Mouse (Mus musculus): ENCODE data around the gene Itprip.

The Itprip gene

GRCm38 (mm10) chr19:47885191-47885743, 33.8 kb downstream of the Itprip start:
- no peak for DNase-seq (ENCODE audit: low spot score)

DNA sequence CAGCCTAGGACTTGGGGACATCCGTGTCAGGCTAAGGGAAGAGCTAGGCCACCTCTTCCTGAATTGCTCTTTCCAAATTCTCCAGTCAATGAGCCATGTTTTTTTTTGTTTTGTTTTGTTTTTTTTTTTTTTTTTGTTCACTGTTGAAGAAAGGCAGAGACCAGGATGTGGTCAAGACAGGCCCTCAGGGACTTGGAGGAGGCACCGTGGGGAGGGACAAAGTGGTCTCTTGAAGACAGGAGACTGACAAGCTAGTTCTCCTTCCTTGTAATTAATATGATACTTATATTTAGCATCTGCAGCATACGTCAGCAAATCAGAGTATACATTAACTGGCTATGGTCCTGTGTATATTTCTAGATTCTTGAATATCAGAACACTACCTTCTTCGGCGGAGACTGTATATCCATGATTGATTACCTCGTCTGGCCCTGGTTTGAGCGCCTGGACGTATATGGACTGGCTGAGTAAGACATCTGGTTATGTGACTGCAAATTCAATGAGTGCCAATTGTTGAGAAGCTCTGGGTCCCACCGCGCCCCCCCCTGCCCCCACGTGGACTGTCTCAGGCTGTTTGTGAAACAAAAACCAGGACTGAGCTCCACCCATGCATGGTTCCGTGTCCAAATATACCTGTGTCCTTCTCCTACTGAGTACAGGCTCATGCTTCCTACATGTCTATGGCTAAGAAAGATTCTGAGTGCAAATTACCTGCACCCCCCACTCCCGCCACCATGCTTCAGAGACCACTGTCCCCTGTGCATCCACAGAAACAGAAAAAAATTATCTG, 34.6 kb downstream of the Itprip start:
- DNase-seq (ENCODE audit: low spot score): no peak

DNA sequence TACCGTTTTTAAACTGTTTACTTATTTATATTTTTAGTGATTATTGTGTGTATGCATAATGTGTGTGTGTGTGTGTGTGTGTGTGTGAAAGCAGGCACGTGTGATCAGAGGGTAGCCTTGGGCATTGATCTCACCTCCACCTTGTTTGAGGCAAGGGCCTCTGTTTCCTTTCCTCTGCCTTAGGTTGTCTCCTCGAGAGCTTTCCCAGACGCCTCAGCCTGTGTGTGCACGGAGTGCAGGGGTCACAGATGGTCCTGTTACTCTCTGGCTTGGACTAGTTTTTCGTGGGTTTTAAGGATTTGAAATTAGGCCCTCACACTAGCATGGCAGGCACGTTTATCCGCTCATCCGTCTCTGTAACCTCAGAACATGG, 36.2 kb downstream of the Itprip start:
- DNase-seq (ENCODE audit: low spot score): no peak

DNA sequence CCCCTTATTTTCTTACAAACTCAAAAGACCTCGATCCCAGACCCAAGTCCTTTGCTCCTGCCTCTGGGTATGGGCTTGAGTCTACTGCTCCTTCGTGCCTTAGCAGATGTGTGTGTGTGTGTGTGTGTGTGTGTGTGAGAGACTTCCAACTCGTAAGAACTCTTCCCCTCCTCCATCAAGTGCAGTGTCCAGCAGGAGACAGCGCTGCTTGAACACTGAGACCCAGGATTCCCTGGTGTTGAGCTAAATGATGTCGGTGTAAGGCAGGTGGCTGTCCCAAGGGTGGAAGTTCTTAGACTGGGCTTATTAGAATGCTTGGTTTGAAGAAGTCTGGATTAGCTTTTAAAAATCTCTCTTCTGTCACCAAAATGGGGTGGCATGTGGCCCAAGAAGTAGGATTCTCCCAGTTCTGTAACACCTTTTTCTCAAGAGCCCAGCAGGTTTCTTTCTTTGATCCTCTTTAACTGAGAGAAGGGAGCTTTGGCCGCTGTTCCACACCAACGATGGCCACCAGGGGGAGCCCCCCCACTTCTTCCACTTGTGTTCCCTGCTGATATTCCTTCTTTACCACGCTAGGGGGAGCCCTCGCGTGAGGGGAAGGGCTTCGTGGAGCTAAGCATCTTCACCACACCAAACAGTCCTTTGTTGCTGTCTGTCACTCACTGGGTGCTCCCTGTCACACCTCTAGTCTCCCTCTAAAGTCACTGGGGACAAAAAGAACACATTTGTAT, 36.8 kb downstream of the Itprip start:
- peak; percentile 69 for DNase-seq (ENCODE audit: low spot score)

GRCm38 (mm10) chr19:47881538-47881937, 37.6 kb downstream of the Itprip start:
- no peak for DNase-seq (ENCODE audit: low spot score)

- DNase-seq (ENCODE audit: low spot score): no peak
These were observed 42.8 kb downstream of the Itprip start for GRCm38 (mm10) chr19:47876252-47876651.

DNA sequence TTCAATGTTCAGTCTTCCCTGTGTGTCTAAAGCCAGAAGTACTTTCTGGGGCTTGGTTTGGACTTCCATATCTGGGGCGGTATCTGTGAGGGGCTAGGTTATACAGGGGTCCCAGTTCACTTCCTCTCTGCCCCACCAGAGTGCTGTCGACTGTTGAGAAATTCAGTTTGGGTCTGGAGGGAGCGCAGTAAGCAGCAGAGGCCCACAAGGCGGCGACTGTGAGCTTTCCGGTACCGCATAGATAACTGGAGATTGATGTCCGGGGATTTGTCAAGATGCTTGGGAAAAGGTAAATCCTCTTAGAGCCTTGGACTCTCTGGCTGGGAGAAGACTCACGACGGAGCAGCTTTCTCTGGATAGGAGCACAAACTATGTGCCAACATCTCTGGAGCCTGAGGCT, 47.6 kb downstream of the Itprip start:
- DNase-seq (ENCODE audit: low spot score): no peak

DNA sequence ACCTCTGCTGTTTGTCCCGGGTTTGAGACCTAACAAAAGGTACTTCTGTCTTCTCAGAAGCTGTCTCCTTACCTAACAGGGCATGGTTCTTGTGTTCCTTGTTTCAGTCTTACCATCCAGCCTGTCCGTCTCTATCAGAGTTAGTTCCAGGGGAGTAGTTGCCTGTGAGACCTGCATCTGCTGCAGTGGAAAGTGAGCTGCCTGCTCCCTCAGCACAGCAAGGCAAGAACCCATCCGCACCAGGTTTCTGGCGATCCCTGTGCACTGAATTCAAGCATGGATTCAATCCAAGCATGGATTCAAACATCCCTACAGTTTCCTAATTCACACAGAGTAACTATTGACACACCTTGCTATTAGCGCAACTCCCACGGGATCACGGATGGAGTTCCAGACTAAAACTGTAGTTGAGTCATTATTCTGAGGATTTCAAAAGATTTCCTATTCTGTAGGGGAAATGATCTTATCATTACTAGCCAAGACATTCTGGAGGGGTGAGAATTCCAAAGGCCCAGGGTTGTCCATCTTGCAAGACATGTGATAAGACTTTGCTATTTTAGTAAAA, 48.9 kb downstream of the Itprip start:
- DNase-seq (ENCODE audit: low spot score): no peak

- DNase-seq (ENCODE audit: low spot score): no peak
These were observed 49.6 kb downstream of the Itprip start for GRCm38 (mm10) chr19:47869516-47869915.

- DNase-seq (ENCODE audit: low spot score): no peak
These were observed 50.1 kb downstream of the Itprip start for GRCm38 (mm10) chr19:47868951-47869350.

DNA sequence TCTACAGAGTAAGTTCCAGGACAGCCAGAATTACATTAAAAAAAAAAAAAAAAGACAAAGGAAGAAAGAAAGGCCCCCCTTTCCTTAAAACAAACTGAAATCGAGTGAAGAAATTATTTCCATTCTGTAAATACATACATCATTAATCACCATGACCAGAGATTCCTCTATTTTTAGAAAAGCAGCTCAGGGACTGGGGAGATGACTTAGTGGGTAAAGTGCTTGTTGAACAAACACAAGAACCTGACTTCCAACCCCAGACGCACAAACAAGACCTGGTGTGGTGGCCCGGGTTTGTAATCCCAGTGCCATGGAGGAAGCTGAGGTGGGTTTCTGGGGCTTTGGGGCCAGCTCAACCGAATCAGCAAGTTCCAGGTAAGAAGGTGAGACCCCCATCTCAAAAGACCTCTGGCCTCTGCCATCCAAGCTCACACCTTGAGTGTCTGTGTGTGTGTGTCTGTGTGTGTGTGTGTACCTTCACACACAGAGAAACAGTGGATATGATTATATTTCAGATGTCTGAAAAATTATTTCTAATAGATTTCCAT, 51.4 kb downstream of the Itprip start:
- no peak for DNase-seq (ENCODE audit: low spot score)

GRCm38 (mm10) chr19:47865353-47865947, 53.6 kb downstream of the Itprip start, which contains the start of gene Gsto2:
Gene Gsto2, plus strand, starts transcription at chr19:47865534.
- DNase-seq (ENCODE audit: low spot score): peak; percentile 73

- no peak for DNase-seq (ENCODE audit: low spot score)
These were observed 54.4 kb downstream of the Itprip start for GRCm38 (mm10) chr19:47864721-47865120.

DNA sequence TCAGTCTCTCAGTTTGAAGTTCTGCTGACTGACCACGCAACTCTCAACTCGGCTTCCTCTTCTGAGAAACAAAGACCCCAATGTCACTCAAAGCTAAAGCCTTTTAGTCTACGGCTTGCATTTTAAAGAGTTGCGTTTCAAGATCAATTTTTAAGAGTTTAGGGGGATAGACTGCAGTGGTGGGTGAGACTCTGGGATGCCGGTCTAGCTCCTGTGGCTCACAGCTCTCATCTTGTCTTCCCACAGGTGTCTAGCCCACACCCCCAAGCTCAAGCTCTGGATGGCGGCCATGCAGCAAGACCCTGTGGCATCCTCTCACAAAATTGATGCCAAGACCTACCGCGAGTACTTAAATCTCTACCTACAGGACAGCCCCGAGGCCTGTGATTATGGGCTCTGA, 55.0 kb downstream of the Itprip start:
- DNase-seq (ENCODE audit: low spot score): no peak

DNA sequence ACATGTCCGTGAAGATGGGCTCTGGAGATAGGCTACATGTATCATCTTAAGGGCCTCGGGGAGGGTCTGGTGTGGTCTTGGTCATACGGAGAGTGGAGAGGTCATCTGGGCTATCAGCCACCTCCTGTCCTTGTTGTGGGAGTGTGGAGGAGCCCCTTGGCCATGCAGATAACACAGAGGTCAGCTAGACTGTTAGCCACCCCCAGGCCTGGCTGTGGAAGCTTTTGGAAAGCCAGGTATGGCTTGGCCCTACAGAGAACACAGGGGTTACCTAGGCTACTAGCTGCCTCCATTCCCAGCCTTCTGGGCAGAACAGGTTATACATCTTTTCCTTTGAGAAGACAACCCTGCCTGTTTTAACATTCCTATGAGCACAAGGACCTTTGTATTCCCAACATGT, 56.5 kb downstream of the Itprip start:
- no peak for DNase-seq (ENCODE audit: low spot score)

- DNase-seq (ENCODE audit: low spot score): no peak
These were observed 59.9 kb downstream of the Itprip start for GRCm38 (mm10) chr19:47859180-47859579.

DNA sequence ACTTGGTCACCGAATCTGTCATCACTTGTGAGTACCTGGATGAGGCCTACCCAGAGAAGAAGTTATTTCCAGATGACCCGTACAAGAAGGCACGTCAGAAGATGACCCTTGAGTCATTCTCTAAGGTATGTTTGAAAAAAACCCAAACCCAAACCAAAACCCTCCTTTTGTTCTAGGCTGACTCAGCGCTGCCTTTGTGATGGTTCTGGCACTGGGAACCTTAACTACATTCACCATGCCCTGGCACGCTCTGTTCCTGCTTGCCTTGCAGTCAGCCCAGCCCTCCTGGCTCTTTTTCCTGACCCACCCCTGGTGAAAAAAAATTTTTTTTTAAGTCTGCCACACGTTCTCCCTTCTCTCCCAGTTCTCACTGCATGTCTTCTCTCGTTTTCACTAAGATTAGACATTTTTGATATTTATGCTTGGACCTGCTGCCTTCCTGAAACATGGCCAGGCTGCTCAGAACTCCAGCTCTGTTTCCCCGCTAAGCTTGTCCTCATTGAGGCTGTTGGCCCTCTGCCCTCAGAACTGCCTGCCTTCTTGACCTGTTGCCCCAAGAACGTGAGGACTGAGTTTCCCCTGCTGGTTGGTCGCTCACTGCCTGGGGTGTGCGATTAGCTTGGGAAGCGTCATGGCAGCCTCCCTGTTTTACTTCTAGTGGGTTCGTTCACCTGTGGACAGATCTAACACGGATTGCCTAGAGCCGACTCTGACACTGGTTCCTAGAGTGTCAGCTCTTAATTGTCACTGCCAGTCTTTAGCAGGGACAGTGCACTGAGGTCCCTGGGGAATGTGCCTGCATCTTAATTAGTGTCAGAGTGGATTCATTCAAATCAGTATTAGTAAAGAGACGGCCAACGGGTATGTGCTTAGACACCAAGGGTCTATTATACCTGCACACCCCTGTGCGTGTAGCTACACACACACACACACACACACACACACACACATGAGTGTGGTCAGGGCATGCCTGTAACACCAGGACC, 60.8 kb downstream of the Itprip start:
- no peak for DNase-seq (ENCODE audit: low spot score)

GRCm38 (mm10) chr19:47854796-47855783, 64.0 kb downstream of the Itprip start, which contains the start of gene Gsto1:
Gene Gsto1, plus strand, starts transcription at chr19:47854970.
- peak; percentile 83 for DNase-seq (ENCODE audit: low spot score)

GRCm38 (mm10) chr19:47853951-47854795, 64.9 kb downstream of the Itprip start:
- DNase-seq (ENCODE audit: low spot score): no peak

Measured in ovary, postnatal 10 days (tissue).